Mouse (Mus musculus): ENCODE results near the gene Wipf2. TPM values are rescaled to one million over a fixed set of nuclear protein-coding genes. Genes with fewer than 3 reads are reported as not detected.

The Wipf2 gene
- total RNA-seq, 2 experiments from 2014 or later, result 68.6 to 70.9 TPM

DNA sequence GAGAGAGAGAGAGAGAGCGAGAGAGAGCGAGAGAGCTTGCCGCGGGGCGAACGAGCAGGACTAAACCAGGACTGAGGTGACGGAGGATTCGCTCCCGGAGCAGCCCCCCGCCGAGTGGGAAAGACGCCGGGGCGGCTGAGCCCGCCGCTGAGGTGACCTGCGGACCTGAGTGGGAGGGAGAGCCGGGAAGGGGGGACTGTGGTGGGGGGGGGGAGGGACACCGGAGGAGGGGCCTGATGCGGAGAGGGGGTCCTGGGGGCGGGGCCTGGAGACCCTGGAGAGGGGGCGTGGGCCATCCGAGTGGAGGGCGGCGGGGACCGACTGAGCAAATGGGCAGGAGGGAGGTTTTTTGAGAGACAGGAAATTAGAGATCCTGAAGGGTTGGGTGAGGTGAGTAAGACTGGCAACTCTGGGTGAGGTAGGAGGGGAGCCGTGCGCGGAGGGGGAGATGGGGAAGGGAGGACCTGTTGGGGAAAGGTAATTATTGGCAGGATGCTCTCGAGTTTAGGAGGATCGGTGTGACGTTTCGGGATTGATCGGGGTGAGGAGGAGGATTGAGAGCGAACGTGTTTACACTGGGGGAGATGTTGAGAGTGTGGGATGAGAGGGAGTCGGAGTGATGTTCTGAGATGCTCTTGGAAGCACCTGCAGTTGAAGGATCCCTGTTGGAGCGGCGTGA is 452 bp downstream of the Wipf2 start:
- DNase-seq (ENCODE audit: low spot score in 2 of 2), result no peak
- no peak for TF ChIP-seq CTCF (conservative IDR thresholded peaks at IDR 0.05)
- H3K27ac ChIP-seq, result peak overlapping the region; percentile 96
- H3K4me3 ChIP-seq, result peak overlapping the region; percentile 76

DNA sequence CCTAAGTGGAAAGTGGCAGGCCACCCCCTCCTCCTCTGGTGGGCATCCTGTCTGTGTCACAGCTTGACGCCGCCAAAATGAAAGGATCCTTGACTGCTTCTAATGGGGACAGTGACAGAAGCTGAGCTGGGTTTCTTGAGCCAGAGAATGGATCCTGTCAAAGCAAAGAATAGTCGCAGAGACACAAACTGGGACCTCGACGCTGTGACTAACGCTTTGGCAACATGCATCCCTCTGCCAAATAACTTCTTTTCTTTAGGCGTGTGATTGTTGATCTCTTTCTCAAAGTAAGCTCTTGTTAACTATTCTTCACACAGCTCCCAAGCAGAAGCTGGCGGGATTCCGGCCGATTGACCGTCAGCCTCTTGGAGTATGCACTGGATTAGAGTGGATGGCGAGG is 3.9 kb downstream of the Wipf2 start:
- DNase-seq (ENCODE audit: low spot score in 2 of 2), result no peak
- H3K27ac ChIP-seq, result peak overlapping the region; percentile 56; the same call in 1 of the 2 replicates
- TF ChIP-seq CTCF (conservative IDR thresholded peaks at IDR 0.05), result no peak

GRCm38 (mm10) chr11:98869906-98870305 is 6.5 kb downstream of the Wipf2 start:
- DNase-seq (ENCODE audit: low spot score in 2 of 2), result no peak
- Histone ChIP-seq H3K4me3 (no peak overlapping the region), H3K27ac (peak overlapping the region; percentile 96; the same call in 1 of the 2 replicates)
- TF ChIP-seq CTCF (conservative IDR thresholded peaks at IDR 0.05), result no peak

More for the DNA sequence above, 3.9 kb downstream of the Wipf2 start:
- no peak overlapping the region for H3K4me3 ChIP-seq

DNA sequence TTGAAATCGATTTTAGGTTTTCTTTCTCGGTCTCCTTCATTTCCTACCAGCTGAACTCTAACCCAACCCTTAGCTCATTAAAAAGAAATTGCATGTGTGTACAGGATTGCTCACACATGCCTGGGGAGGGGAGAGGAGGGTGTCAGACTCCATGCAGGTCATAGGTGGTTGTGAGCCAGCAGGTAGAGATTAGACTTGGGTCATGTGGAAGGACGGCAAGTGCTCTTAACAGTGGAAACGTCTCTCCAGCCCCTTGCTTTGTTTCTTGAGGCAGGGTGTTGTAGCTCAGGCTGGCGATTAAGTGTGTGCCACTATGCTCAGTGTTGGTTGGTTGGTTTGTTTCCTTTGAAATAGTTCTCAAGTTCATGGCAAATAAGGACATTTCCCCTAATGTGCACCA is 7.4 kb downstream of the Wipf2 start:
- no peak for TF ChIP-seq CTCF (conservative IDR thresholded peaks at IDR 0.05)
- Histone ChIP-seq H3K27ac (peak overlapping the region; percentile 96), H3K4me3 (no peak overlapping the region)
- no peak for DNase-seq (ENCODE audit: low spot score in 2 of 2)

DNA sequence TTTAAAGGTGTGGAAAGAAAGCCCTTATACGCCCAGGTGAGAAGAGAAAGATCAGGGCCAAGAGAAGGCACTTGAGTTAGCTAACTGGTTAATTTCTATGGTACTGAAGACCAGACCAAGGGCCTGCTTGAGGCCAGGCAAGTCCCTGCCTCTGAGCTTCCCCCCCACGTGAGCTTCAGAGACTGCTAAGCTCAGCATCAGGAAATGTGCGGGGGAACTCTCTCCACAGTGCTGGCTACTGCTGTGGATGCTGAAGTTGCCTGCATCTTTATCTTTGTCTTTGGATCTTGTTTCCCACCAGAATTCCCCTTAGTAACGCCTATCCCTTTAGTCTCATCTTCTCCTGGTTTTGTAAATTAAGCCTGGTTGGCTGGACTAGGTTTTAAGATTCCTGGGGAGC is 8.0 kb downstream of the Wipf2 start:
- no peak for DNase-seq (ENCODE audit: low spot score in 2 of 2)
- no peak for TF ChIP-seq CTCF (conservative IDR thresholded peaks at IDR 0.05)
- H3K27ac ChIP-seq, result peak overlapping the region; percentile 96
- H3K4me3 ChIP-seq, result no peak overlapping the region

DNA sequence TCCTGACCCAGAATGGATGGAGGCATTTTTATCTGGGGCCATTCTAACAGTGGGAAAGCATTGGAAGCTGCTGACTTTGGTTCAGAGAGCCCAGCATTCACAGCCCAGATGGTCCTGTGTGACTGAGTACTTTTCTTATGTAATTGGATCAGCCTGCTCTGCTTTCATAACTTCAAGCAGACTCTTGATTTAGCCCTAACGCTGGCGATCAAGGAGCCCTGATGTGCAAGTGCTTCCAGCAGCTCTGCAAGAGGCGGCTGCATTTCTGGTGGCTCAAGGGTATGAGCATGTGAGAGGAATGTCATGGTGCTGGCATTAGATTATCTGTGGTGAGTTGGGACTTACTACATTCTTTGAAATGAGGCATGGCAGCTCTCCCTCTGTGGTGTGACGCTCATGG is 8.6 kb downstream of the Wipf2 start:
- H3K4me3 ChIP-seq, result peak overlapping the region; percentile 15
- peak; percentile 59 to 77 for DNase-seq (ENCODE audit: low spot score in 2 of 2)
- H3K27ac ChIP-seq, result peak overlapping the region; percentile 96
- no peak for TF ChIP-seq CTCF (conservative IDR thresholded peaks at IDR 0.05)

GRCm38 (mm10) chr11:98873900-98874299 is 10.5 kb downstream of the Wipf2 start:
- H3K27ac ChIP-seq, result 0 out of 2 replicates have a peak overlapping the region, but pooled peaks have one; percentile 16
- no peak for TF ChIP-seq CTCF (conservative IDR thresholded peaks at IDR 0.05)
- DNase-seq (ENCODE audit: low spot score in 2 of 2), result no peak
- no peak overlapping the region for H3K4me3 ChIP-seq

DNA sequence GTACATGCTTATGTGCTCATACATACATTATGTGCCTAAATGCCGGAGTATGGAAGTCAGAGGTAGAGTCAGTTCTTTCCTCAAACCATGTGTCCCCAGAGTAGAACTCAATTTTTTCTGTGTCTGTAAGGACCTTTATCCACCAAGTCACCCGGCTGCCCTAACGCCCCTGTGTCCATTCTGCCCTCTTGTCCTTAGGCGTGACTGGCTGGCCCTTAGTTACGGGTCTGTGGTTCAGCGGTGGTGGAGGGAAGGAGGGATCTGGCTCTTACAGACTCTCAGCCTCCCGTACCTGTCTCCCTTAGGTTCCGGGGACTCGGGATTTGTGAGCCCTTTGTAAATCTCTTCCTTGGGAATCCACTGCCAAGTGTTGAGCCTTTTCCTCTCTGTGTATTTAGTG is 13.6 kb downstream of the Wipf2 start:
- no peak for TF ChIP-seq CTCF (conservative IDR thresholded peaks at IDR 0.05)
- no peak for DNase-seq (ENCODE audit: low spot score in 2 of 2)
- H3K4me3 ChIP-seq, result no peak overlapping the region
- H3K27ac ChIP-seq, result peak overlapping the region; percentile 43; the same call in 1 of the 2 replicates

DNA sequence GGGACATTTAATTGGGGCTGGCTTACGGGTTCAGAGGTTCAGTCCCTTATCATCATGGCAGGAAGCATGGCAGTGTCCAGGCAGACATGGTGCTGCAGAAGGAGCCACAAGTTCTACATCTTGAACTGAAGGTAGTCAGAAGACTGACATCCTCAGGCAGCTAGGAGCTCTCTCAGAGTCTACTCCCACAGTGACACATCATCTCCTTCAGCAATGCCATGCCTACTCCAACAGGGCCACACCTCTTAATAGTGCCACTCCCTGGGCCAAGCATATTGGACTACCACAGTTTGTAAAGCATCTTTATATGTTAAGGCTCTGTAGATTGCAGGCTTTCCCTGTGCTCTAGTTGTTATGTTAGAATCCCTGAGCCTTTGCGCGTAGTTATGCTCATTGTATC is 24.3 kb downstream of the Wipf2 start:
- TF ChIP-seq CTCF (conservative IDR thresholded peaks at IDR 0.05), result no peak
- Histone ChIP-seq H3K4me3 (no peak overlapping the region), H3K27ac (no peak overlapping the region)
- no peak for DNase-seq (ENCODE audit: low spot score in 2 of 2)

GRCm38 (mm10) chr11:98889077-98889476 is 25.6 kb downstream of the Wipf2 start:
- Histone ChIP-seq H3K4me3 (no peak overlapping the region), H3K27ac (no peak overlapping the region)
- no peak for DNase-seq (ENCODE audit: low spot score in 2 of 2)
- TF ChIP-seq CTCF (conservative IDR thresholded peaks at IDR 0.05), result no peak

DNA sequence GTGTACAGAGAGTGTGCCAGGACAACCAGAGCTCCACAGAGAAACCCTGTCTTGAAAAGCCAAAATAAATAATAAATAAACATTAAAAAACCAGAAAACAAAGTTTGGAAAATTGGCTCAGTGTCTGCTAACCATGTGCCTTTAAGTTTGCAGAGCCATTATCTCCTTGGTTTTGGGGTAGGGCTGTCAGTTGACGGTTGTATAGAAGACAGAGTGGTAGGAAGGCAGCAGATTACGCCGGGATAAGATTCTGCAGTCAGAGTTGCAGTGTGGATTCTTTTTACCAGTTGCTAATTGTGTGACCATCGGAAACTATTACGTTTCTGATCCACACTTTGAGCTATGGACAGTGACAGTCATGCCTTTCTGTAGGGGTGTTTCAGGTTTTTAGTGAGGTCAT is 26.5 kb downstream of the Wipf2 start:
- no peak for DNase-seq (ENCODE audit: low spot score in 2 of 2)
- Histone ChIP-seq H3K4me3 (no peak overlapping the region), H3K27ac (no peak overlapping the region)
- no peak for TF ChIP-seq CTCF (conservative IDR thresholded peaks at IDR 0.05)

- Histone ChIP-seq H3K27ac (no peak overlapping the region), H3K4me3 (no peak overlapping the region)
- DNase-seq (ENCODE audit: low spot score in 2 of 2), result no peak
- TF ChIP-seq CTCF (conservative IDR thresholded peaks at IDR 0.05), result no peak
Observed at GRCm38 (mm10) chr11:98892426-98892825, 29.0 kb downstream of the Wipf2 start.

- no peak overlapping the region for H3K4me3 ChIP-seq
- TF ChIP-seq CTCF (conservative IDR thresholded peaks at IDR 0.05), result no peak
- DNase-seq (ENCODE audit: low spot score in 2 of 2), result no peak
- H3K27ac ChIP-seq, result no peak overlapping the region
Observed at GRCm38 (mm10) chr11:98900529-98901125, 37.2 kb downstream of the Wipf2 start.

All from layer of hippocampus, adult 2 months (tissue).